Mouse (Mus musculus) spleen, postnatal 4 days (tissue): ENCODE data around the gene Efcc1.

Experiments
- DNase-seq, 2 experiments: peaks; one replicate each; pipeline ENCODE4 v3.0.0; 2022; ENCODE audit warnings: low spot score in 2 of 2

Efcc1 gene

GRCm38 (mm10) chr6:87743281-87743680, 12.6 kb downstream of the Efcc1 start:
- no peak for DNase-seq

- DNase-seq, result no peak
These were observed 14.0 kb downstream of the Efcc1 start for GRCm38 (mm10) chr6:87744632-87745031.

- DNase-seq, result no peak
These were observed 14.6 kb downstream of the Efcc1 start for GRCm38 (mm10) chr6:87745301-87745700.

GRCm38 (mm10) chr6:87746059-87746458, 15.4 kb downstream of the Efcc1 start:
- DNase-seq, result no peak

GRCm38 (mm10) chr6:87746849-87747248, 16.2 kb downstream of the Efcc1 start:
- DNase-seq, result peak in 1 of 2 experiments; percentile 43

GRCm38 (mm10) chr6:87748078-87748477, 17.4 kb downstream of the Efcc1 start:
- DNase-seq, result no peak

- no peak for DNase-seq
These were observed 17.9 kb downstream of the Efcc1 start for GRCm38 (mm10) chr6:87748531-87748930.

GRCm38 (mm10) chr6:87750184-87750910, 19.7 kb downstream of the Efcc1 start:
- no peak for DNase-seq

- DNase-seq, result peak in 1 of 2 experiments; percentile 58
These were observed 20.9 kb downstream of the Efcc1 start for GRCm38 (mm10) chr6:87751574-87751973.

- DNase-seq, result no peak
These were observed 24.5 kb downstream of the Efcc1 start for GRCm38 (mm10) chr6:87755196-87755595.

GRCm38 (mm10) chr6:87756896-87757295, 26.2 kb downstream of the Efcc1 start:
- DNase-seq, result no peak

- DNase-seq, result no peak
These were observed 28.7 kb downstream of the Efcc1 start for GRCm38 (mm10) chr6:87759404-87759803.

- DNase-seq, result no peak
These were observed 29.2 kb downstream of the Efcc1 start for GRCm38 (mm10) chr6:87759850-87760249.

GRCm38 (mm10) chr6:87762161-87762560, 31.5 kb downstream of the Efcc1 start:
- DNase-seq, result no peak

GRCm38 (mm10) chr6:87763376-87764280, 33.0 kb downstream of the Efcc1 start:
- DNase-seq, result peak in 1 of 2 experiments; percentile 21

GRCm38 (mm10) chr6:87764296-87764695, 33.6 kb downstream of the Efcc1 start:
- DNase-seq, result peak in 1 of 2 experiments; percentile 9

GRCm38 (mm10) chr6:87770626-87771025, 40.0 kb downstream of the Efcc1 start:
- DNase-seq, result peak; percentile 34 to 63

- DNase-seq, result no peak
These were observed 43.8 kb downstream of the Efcc1 start for GRCm38 (mm10) chr6:87774466-87774865.

GRCm38 (mm10) chr6:87774909-87775308, 44.2 kb downstream of the Efcc1 start:
- DNase-seq, result peak; percentile 12 to 59

- peak; percentile 72 to 77 for DNase-seq
These were observed 45.0 kb downstream of the Efcc1 start for GRCm38 (mm10) chr6:87775588-87776245.

- peak; percentile 22 to 68 for DNase-seq
These were observed 46.0 kb downstream of the Efcc1 start for GRCm38 (mm10) chr6:87776663-87777062.

- peak; percentile 19 to 69 for DNase-seq
These were observed 47.2 kb downstream of the Efcc1 start, which contains the start of gene Gp9 for GRCm38 (mm10) chr6:87777842-87778241. Gene Gp9, plus strand, starts transcription at chr6:87778072.
